Mouse (Mus musculus) kidney, adult 2 months (tissue): Measurements from ENCODE around the gene Gm11549.

Experiments used
- CTCF ChIP-seq: fragments of 200-500 bp; conservative IDR thresholded peaks from 2 replicates; pipeline ENCODE4 v1.5.1; 2011; ENCODE audit warnings: low read depth, mild to moderate bottlenecking, control low read depth, low read length, moderate library complexity, mixed read lengths; ENCODE audit not compliant: insufficient read depth, insufficient read length
- POLR2A ChIP-seq: fragments of 200-500 bp; IDR thresholded peaks from one replicate; pipeline ENCODE4 v1.6.1; 2011; ENCODE audit warnings: low read depth, low read length, control low read depth

GRCm38 (mm10) chr3:36489590-36489910, 32.1 kb downstream of the Gm11549 start:
- no peak for TF ChIP-seq POLR2A
- TF ChIP-seq CTCF, result no peak
